Mouse (Mus musculus) layer of hippocampus, adult 9-10 months (tissue): ENCODE data around the gene Nova2.

Experiments used
- DNase-seq: peaks from one replicate; pipeline ENCODE4 v3.0.0; 2022; ENCODE audit warnings: low spot score

Gene Nova2

DNA sequence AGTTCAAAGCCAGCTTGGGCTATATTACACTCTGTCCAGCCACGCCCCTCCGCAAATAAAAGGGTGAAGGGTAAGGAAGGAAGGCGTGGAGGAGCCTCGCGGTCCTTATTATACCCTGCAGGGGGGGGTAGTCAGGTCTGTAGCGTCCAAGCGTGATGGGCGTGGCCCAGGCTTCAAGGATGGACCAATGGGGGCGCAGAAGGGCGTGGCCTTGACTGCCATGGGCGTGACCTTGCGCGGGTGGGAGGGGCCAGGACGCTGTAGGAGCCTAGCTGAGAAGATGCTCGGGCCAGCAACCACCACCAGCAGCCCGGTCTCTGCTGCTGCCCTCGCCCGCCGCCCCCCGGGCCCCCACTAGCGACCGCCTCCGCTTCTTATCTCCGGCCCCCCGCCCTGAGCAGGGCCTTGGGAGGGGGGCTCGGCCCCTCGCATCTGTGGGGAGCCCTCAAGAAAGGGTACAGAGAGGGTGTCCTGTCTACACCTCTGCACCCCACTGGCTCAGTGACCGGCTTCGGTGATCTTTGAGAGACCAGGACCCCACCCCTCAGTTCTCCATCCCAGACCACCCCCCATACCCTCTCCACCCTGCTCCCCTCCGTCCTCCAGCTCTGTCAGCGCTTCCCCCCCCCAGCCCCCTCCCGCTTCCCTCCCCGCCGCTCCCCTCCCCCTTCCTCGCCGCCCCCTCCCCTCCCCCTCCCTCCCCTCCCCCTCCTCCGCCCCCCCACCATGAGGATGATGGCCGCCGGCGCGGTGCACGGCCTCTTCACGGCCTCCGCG, at the start of gene Nova2:
Nova2 (plus strand) TSS at position 727 of the 777 bp plus-strand sequence.
- peak; percentile 84 for DNase-seq

DNA sequence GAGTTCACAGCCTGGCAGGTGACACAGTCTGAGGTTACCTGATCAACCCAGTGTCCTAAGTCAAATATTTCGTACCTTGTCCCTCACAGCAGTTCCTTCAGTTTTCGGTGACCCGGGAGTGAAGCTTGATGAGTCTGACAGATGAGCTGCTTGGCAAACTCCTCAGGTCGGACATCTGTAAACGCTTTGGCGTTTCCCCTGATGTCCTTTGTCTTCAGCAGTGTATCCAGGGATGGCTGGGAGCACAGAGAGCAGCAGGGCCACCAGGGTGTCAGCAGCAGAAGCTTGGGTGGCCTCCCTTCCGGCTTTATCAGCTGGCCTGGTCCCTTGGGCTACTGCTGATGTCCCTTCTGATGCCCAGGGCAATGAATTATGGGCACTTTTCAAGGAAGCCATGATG, 47.0 kb upstream of the Nova2 start:
- no peak for DNase-seq

DNA sequence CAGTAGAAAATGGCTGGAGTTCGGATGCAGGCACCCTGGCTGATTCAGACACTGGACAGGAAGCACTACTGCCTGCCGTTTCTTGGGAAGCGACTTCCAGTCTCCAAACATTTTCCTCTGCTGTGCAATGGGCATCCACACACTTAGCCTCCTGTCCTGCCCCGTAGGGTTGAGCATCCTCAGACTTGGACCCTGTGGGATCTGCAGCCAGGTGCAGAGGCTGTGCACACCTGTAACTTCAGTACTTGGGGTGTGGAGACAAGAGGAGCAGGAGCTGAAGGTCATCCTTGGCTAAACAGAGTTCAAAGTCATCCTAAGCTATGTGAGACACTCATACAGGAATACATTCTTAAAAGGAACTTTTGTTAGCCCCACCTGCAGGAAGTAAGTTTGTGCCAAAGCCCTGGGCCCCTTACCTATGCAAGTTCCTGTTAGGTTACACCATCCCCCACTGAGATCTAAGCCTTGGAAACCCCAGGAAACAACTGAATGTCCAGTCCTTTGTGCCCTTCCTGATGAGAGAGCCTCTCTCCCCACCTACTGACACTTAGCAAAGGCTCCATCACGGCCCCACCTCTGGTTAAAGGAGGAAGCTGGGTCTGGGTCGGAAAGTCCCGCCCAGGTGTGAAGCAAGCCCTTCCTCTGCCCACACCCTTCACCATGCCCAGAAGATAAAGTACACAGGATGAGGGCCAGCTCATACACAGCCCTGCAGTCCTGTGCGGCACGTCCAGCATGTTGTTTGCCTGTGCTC, 41.5 kb upstream of the Nova2 start:
- no peak for DNase-seq

DNA sequence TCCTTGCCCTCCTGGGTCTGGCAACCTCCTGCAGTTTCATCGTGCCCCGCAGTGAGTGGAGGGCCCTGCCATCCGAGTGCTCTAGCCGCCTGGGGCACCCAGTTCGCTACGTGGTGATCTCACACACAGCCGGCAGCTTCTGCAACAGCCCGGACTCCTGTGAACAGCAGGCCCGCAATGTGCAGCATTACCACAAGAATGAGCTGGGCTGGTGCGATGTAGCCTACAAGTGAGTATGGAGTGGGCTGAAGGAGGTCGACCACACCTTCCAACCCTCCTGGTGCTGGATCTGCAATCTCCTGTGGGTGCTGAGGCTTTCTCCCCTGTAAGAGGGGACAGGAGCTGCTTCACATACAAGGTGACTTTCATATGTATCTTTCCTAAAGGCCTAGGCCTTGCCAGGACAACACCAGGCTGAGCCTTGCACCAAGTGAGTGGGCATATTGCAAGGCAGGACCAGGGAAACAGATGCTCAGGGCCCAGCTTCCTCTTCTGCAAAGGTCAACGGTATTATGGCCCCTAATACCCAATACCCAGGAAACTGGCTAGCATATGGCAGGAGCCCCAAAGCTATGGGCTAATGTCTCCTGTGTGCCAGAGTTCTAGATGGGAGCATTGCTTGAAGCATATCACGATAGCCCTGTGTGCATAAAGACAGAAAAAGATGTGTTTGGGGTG, 40.8 kb upstream of the Nova2 start:
- no peak for DNase-seq

DNA sequence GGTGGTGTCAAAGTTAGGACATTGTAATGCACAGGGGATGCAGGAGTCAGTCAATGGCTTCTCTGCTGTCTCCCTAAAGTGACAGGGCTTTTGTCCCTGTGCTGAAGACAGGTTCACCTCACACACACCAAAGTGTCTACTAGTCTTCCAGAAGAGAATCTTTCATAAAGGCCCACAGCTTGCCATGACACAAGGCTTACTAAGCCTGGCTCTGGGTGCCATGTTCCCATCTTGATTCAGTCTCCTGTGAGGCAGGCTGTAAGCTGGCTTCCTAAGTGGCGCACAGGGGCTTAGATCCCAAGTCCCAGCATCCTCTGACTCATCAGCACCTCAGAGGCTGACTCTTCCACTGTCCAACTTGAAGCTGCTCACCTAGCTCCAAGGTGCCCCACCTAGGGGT, 38.7 kb upstream of the Nova2 start:
- no peak for DNase-seq

DNA sequence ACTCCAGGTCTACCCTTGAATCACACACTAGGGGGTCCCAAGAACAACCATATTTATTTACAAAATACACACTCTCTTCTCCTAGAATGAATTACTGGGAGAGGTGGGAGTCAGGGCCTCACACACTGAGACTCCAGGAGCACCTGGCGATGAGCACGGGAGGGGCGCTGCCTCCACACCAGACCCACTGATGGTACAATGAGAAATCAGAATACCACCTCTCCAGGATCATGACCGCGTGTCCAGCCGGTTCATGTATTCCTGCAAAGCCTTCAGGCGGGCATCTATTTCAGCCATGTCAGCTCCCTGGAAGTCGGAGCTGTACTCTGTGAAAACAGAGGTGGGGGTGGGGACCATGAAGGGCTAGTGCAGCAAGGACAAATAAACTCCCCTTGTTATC, 34.8 kb upstream of the Nova2 start:
- no peak for DNase-seq

DNA sequence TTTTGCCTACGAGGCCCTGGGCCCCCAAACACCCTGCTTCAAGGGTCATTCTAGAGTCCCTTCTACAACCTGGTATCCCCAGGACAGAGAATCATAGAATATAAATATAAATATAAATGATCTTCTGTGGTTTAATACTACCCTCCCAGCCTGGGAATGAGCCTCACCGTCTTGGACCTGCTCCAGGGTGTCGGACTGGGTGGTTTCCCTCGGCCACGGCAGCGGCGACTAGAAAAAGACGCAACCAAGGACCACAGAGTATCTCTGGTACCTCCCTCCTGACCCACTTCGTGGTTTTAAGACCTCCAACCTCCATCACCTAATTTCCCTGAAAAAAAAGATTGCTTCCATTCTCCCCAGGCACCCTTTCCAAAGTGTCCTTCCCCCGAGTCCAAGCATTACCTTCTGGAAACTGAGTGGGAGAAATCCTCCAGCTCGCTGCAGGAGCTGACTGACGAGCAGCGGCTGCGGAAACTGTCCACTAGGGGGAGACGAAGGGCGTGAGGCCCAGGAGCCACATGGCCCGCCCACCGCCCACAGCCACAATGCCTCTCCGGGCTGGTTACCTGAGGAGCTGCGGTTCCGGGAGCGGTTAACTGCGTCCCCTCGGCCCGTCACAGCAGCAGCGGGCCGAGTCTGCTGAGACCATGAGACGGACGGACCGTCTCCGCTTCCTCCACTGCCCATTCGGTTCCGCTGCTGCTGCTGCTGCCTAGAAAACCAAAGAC, 33.7 kb upstream of the Nova2 start:
- DNase-seq: peak; percentile 71

DNA sequence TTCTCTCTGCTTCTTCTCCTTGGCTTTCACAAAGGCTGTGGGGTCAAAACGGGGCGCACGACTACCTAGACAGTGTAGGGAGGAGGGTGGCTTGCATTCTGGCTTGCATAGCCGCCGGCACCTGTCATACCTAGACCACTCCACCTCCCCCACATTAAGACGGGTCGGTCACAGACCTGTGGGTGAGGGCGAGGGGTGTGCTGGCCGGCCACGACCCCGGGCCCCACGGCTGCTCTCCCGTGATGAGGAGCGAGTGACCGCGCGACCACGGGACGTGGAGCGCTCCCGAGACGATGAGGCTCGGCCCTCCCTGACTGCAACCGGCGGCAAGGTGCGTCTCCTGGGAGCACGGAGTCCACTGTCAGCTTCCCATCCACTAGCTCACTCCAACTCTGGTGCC, 32.7 kb upstream of the Nova2 start:
- DNase-seq: no peak

DNA sequence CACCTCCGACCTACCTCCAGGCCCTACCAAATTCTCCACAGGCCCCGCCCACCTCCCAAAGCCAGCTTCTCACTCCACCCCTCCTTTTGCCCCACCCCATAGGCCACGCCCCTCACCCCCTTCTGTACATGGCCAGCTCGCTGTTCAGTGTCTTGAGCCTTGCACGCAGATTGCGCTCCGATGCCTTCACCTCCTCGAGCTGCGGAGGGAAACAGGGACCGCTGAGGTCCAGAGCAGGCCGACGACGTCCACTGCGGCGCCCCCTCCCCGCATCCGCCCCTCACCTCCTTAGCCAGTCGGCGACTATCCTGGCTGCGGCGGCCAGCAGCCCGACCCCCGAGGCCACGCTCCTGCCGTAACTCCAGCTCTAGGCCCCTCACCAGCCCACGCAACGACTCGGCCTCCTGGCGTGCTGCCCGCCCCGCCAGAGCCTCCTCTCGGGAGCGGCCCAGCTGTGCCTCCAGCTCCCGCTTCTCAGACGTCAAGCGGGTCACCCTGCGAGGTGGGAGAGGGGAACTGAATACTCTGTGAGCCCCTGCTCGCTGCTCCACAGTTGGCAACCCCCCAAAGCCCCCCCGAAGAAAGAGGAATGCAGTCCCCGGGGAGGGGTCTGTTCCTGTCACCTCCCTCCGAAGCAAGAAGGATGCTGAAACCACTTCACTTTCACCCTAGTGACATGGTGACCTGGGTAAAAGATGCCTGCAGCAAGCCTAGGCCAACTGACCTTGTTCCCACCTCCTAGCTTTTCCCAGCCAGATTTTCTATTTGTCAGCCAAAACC, 31.8 kb upstream of the Nova2 start:
- DNase-seq: no peak

DNA sequence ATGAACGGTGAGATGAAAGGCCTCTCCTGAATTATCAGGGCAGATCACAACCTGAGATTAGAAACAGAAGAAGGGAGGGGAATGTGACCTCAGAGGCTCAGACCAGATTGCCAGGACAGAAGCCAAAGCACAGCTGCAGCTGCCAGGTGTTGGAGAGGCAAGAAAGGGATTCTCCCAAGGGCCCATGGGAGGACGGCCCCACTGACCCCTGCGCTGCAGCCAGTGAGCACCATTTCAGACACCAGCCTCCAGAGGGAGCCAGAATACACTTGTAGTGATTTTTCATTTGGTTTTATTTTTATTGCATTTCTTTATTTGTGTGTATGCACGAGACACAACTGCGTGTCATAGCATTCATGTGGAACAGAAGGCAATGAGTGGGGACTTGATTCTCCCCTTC, 29.2 kb upstream of the Nova2 start:
- no peak for DNase-seq

DNA sequence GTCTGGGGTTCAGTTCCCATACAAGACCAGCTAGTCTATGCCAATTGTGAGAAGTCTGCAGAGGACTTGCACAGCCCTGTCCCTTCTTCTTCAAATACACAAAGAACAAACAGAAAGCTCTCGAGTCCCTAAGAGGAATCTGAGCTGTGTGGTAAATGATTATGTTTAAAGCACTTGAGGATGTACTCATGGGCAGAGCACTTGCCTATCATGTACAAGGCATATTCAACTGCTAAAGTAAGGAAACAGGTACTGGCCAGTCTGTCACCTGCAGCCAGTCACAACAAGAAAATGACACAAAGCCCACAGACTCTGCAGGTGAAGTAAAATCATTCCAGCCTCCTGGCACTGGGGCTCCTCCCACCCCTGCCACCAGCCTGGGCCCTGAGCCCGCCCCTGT, 25.2 kb upstream of the Nova2 start:
- no peak for DNase-seq

DNA sequence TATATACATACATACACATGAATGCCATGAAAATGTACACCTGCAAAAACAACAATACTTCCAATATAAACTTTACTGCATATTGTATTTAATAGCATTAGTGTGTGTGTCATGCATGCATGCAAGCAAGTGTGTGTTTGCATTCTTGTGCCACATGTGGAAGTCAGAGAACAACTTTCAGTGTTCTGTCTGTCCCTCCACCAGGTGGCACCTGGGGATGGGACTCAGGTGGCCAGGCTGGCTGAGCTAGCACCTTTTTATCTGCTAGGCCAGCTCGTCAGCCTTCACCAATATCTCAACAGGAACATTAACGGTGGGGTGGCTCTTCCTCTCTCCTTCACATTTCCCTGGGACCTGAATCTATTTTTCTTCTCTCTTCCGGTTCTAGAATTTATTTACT, 23.2 kb upstream of the Nova2 start:
- no peak for DNase-seq

DNA sequence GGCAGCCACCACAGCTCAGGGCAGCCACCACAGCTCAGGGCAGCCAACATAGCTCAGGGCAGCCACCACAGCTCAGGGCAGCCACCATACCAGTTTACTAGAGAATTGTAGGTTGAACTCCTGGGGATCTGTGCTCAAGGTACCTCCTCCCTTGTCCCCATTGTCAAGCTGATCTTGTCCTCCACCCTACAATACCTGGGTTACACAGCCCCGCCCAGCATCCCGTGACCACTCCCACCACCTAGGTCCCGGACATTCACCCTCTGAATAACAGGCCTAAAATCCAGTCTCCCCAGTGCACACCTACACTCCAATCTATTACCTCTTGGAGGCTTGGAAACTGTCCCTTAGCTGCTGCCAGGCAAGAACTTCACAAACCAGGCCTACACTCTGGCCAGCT, 20.7 kb upstream of the Nova2 start:
- DNase-seq: no peak

DNA sequence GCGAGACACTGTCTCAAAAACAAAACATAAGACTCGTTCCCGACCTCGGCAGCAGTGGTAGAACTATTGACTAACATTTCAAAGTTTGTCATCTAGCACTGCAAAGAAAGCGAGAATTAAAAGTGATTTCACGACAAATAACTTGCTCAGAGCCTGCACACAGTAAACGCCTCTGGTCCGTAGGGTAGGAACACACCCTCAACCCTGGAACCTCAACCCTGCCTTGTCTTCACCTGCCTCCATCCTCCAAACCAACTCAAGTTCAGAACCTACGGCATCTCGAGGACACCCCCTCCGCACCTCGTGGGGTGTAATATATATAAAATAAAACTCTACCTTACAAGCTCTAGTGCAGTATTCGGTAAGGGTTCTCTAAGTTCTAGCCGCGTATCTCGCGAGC, 15.9 kb upstream of the Nova2 start:
- DNase-seq: no peak

DNA sequence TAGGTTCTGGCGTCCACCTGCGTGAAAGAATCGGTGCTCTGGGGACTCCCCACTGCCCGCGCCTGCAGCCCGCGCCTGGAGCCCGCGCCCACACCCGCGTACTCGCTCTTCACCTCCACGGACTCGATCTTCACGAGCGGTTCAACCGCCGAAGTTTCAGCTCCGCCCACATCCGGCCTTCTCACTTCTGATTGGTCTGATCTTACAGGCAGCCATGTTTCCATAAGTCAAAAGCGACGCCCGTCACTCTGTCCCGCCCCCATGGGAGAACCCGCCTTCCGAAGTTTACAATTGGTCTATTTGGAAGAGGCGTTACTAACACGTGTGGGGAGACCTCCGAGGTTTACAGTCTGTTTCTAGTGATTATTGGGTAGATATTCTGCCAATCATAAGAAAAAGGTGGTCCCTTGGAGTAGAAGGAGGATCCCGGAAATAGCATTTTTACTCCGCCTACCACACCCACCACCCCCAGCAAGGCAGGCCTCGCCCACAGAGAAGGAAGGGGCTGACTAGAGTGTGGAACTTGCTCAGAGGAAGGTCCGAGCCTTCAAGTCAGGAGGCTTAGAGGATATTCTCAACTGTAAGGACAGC, 15.4 kb upstream of the Nova2 start, which contains the start of gene Ccdc61:
Ccdc61 (minus strand) TSS at position 175 of the 591 bp plus-strand sequence.
- peak; percentile 99 for DNase-seq

DNA sequence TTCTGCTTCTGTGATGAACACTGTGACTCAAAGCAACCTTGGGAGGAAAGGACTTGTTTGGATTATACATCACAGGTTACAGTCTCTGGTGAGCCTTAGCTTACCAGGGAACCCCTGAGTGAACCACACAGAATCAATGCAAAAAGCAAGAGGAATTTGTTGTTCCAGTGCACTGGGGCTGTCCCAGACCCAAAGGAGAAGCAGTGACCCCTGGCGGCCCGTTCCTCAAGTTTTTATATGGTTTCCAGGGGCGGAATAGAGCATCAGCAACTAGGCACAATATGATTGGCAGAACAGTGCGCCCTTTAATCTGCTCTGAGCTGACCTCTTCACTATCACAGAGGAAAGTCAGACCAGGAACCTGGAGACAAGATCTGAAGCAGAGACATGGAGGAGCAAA, 9.4 kb upstream of the Nova2 start:
- DNase-seq: no peak

DNA sequence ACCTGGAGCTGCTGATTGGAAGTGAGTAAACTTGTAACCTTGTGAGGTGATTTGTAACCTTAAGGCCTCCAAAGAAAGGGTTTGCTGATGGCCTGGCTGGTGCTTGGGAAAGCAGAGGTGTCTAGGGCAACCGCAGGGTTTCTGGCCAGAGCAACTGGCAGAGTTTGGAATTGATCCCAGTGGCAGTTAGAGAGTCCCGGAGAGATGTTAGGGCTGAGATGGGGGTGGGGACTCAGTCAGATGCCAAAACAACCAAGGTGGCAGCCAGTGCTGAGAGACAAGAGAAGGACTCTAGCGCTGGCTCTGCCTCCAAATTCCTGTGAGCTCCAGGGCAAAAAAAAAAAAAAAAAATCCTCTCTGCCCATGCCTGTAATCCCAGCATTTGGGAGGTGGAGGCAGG, 7.8 kb upstream of the Nova2 start:
- no peak for DNase-seq

DNA sequence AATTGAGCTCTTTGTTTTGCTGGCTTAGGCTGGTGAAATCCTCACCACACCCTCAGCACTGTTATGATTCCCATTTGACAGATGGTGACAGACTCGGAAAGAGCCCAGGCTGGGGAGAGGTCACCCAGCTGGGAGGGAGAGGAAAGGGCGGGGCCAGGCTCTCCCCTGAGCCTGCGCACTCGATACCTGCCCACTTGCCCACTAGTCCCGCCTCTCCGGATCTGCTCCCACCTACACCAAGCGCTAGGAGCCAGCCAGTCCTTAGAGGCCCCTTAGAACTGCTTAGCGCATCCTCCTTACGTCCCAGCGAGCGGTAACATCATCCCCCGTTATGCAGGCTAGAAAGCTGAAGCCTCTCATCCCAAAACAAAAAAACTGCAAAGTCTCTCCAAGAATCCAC, 4.6 kb upstream of the Nova2 start:
- no peak for DNase-seq

DNA sequence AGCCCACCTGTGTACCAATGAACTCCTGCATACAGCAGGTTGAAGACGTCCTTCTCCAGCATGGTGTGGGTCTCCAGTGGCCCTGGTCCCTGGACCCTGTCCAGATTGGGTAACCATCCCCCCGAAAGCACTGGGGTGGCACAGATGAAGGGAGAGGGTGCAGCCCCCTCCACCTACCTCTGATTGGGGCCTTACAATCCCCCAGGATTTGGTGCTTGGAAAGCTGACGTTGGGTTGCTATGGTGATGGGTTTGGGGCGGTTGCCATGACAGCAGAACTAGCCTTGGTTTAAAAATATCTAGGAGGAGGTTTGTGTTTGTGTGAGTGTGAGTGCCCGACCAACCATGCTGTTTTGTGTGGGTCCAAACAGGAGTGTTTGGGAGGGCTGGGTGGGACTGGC, 2.9 kb upstream of the Nova2 start:
- DNase-seq: no peak

DNA sequence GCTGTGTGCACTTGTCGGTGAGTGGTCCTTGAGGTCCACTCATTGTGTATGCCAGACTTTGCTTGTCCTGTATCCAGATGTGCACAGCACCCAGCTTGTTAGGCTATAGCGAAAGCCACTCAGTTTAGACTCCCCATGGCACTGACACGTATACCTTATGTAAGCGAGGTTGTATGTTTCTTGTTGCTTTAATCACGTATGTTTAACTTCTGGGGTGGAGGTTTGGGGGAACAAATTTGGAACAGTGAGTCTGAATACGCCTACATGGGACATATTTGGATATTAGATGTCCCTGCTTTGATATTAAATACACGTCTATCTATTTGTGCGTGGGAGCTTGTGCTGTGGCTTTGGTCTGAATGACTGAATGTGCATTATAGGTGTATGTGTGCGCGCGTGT, 2.4 kb upstream of the Nova2 start:
- DNase-seq: no peak

DNA sequence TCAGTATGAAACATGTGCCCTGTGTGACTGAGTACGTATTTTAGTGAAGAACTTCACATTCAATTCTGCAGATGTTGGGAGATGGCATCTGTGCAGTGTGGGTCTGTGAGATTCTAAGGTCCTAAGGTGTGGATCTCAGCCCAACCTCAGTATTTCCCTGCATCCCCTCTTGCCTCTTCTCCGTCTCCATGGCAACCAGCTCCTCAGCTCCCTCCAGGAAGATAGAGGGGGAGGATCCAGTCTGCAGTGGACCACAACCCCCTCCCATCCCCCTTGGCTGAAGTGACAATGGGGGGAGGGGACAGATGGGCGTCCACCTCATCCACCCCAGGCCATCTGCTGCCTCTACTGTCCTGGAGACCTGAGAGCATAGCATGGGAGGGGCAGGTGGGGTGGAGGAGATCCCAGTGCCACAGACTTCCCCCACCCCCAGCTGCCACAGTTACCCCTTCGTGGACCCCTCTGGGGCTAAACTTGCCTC, 1.9 kb upstream of the Nova2 start:
- DNase-seq: no peak
